Mouse (Mus musculus) layer of hippocampus, adult 9-10 months (tissue): ENCODE measurements around the gene Dspp.
A peak's percentile ranks its signal among the peaks of the same experiment; 100 is the strongest.

Source experiments
- DNase-seq: peaks from one replicate; pipeline ENCODE4 v3.0.0; 2022; ENCODE audit warnings: low spot score

Dspp gene

DNA sequence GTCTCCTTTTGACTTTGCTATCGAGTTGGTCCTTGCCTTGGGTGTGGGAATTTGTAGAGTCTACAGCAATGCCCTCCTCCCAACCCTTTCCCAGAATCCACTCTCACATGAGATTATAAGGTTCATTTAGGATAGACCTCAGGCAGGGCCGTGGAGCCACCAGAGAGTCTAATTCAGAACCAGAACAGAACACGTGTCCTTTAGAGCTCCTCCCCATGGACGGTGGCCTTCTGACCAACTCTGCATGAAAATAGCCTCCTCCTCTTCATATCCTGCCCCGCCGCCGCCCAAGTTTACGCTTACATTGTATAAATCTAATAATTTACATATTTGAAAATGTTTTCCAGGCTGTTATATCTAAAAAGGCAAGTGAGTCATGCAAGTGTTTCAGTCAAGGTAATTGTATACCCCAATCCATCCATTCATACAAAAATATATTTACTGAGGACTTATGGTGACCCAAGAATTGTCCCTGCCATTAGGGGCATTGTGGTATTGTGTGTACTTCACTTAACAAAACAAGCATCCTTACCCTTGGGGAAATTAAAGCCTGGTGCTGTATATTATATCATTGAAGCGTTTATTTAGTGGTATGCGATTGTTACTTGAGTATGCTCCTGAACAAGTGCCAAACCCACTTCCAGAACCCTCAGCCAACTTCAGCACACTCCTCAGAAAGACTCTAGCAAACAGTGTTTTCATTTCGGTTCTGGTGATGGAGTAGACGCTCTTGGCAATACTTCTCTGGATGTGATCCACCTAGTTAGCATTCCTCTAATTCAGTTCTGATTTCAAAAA is 30.8 kb downstream of the Dspp start:
- DNase-seq = no peak

- no peak for DNase-seq
Observed at GRCm38 (mm10) chr5:104202351-104202750, 31.8 kb downstream of the Dspp start, which contains the start of gene Dmp1. Gene Dmp1, plus strand, starts transcription at chr5:104202613.

DNA sequence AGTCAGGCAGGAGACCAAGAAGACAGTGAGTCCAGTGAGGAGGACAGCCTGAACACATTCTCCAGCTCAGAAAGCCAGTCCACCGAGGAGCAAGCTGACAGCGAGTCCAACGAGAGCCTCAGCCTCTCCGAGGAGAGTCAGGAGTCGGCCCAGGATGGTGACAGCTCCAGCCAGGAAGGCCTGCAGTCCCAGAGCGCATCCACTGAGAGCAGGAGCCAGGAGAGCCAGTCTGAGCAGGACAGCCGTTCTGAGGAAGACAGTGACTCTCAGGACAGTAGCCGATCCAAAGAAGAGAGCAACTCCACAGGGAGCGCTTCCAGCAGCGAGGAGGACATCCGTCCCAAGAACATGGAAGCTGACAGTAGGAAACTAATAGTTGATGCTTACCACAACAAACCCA is 42.0 kb downstream of the Dspp start:
- no peak for DNase-seq

DNA sequence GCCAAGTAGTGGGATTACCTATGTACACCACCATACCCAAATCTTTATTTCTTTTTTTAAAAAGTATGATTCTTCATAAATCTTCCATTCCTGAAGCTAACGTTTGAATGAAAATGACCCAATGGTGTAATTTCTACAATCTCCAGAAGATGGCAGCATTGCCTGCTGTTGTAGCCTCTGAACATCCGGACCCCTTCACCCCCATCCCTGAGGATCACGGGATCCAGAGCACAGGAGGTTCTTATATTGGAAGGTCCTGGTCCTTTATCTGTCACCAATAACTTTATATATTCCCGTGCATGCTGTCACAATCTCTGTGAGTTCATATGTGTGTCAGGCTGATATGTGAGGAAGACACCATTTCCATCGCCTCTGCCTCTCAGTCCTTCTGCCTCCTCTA is 48.4 kb downstream of the Dspp start:
- peak; percentile 43 for DNase-seq

DNA sequence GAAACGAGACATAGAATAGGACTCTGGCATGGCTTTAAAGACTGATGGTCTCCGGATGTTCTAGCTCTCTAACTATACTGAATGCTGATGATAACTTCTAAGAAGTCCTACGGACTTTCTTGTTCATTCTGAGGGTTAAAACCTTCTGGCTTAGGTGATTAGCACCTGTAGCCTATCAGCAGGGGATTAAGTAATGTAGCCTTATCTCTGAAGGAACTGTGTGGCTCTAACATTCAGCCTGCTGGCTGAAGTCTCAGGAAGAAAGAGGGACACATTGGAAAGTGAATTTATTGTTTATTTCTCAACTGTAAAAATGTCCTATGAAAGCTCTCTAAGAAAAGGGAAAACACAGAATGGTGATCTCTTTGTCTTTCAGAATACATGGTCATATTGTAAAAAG is 53.8 kb downstream of the Dspp start:
- no peak for DNase-seq

- no peak for DNase-seq
Observed at GRCm38 (mm10) chr5:104224750-104225149, 54.2 kb downstream of the Dspp start.

- DNase-seq = no peak
Observed at GRCm38 (mm10) chr5:104228497-104228896, 58.0 kb downstream of the Dspp start.
